Mouse (Mus musculus) embryonic fibroblast, embryonic 13.5 days (primary cell): ENCODE results near the gene Gorasp1.

Source experiments
- CTCF ChIP-seq: IDR thresholded peaks from 2 replicates; pipeline ENCODE4 v1.5.1; 2011; ENCODE audit warnings: mild to moderate bottlenecking, control low read depth, low read length, moderate library complexity, borderline replicate concordance; ENCODE audit not compliant: insufficient read depth
- POLR2A ChIP-seq: IDR thresholded peaks from 2 replicates; pipeline ENCODE4 v1.6.1; 2011; ENCODE audit warnings: low read depth, mild to moderate bottlenecking, control low read depth, low read length, moderate library complexity

- no peak for TF ChIP-seq CTCF
- no peak for TF ChIP-seq POLR2A
Observed at GRCm38 (mm10) chr9:119909931-119910330, 27.4 kb downstream of the Gorasp1 start.
